Mouse (Mus musculus) megakaryocyte progenitor cell, adult 5-6 weeks (primary cell): ENCODE data around the gene Gm28539. TPM values are rescaled to one million over a fixed set of nuclear protein-coding genes. Genes with fewer than 3 reads are reported as not detected.

Experiments used
- ATAC-seq: replicated peaks from 2 replicates; pipeline ENCODE4 v1.8.0; 2016; ENCODE audit warnings: mild to moderate bottlenecking, moderate TSS enrichment, inconsistent platforms; ENCODE audit not compliant: poor library complexity
- total RNA-seq, 2 experiments: library from RNA; stranded (forward) in 1 of 2; stranded (reverse) in 1 of 2; fragments of 157-497, 149-512 nt in 1 of 2; fragments of 200-1000 nt in 1 of 2; gene quantifications; 2 replicates each; pipeline versions ENCODE4 v1.2.3 to v1.2.4; 2015 to 2017

Gene Gm28539
- total RNA-seq (2015) (not detected in 2 replicates), total RNA-seq (2017) (not detected in 2 replicates)

DNA sequence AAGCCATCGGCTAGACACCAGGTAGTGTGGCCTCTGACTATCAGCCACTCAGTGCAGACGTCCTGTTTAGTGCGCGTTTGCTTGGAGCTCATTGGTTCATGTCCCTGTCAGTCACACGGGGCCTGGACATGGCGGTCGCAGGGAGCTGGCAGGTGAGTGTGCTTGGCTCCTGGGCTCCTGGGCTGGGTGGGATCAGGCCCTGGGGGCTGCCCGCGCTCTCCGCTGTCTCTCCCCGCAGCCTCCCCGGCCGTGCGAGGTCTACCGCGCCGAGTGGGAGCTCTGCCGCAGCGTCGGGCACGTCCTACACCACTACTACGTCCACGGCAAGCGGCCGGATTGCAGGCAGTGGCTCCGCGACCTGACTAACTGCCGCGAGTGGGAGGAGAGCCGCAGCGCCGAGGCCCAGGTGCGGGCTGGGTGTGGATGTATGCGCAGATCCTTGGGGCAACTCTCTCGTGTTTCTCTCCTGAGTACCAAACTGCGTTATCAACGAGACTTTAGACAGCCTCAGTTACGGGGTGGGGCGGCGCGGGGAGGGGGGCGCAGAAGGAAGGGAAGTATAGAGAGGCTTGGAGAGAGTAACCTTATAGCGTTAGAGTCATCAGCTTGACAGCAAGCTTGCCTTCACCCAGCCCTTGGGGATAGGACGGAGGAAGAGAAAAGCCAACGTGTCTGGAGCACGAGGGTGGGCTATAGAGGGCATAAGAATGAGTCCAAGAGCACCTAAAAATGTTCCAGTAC, at the start of gene Gm28539, which contains the start of gene 2510002D24Rik:
Gene Gm28539, plus strand, starts transcription at position 117 of the 741 bp plus-strand sequence.
Gene 2510002D24Rik, plus strand, starts transcription at position 111 of the 741 bp plus-strand sequence.
- ATAC-seq: peak; percentile 96

- no peak for ATAC-seq
Measured at GRCm38 (mm10) chr16:18786652-18787051, 49.7 kb upstream of the Gm28539 start.

- peak; percentile 35; the same call in 1 of the 2 replicates for ATAC-seq
Measured at GRCm38 (mm10) chr16:18788627-18789406, 47.6 kb upstream of the Gm28539 start.

DNA sequence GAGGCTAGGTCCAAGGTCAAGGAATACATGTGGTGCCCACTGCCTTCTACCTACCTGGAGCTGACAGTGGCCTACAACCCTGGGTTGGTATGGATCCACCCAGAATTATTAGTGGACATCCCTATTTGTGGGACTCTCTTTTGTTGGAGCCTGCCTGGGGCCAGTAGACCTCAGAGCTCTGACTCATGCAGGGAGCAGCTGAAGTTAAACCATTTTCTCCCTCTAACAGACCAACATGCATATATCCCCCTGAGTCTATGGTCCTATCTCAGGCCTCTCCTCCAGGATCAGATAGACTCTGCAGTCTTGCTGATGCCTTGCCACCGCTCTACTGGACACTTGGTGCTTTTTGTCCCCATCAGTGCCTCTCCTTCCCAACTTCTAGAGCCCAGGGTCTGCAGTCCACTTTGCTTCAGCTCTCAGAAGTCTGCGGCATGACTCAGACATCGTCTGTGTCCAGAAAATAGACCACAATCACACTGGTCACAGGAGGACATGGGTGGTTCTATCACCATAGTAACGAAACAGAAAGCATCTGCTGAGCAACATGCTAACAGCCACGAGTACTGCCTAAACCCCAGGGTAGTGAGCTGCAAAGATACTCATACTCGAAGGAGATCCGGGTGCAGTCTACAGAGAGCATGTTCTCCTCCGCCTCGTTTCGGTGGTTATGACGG, 41.0 kb upstream of the Gm28539 start:
- ATAC-seq: no peak

DNA sequence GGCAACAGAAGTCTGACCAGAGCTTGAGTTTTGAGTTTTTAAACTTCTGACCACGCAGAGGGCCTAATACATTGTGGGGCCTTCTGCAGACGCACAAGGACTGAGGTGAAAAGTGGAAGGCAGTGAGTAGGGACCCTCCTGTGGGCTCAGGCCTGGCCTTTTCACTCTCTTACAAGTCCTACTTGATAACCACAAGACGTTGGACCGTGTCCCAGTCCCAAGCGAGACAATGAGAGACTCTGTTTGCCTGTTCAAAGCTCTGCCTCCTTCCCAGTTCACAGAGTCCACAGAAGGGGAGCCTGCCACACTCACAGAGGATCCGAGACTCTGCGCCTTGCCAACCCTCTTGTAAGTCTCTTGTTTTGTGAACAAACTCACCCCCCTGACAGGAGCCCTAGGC, 39.7 kb upstream of the Gm28539 start:
- ATAC-seq: no peak

DNA sequence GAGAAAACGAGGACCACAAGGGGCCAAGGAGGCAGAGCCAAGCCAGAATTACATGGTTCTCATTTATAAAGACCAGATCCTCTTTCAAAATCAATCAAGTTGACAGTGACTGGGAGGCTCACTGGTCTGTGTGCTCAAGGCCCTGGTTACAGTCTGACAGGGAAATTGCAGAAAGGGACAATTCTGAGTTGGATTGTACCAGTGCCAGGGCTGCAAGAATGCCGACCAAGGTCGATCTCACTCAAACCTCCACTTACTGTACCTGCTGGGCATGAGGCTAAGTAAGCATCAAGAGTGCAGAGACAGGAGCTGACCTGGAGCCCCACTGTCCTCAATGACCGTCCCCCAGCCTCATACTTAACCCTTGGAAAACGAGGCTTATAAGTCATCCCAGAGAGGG, 38.2 kb upstream of the Gm28539 start:
- ATAC-seq: no peak

DNA sequence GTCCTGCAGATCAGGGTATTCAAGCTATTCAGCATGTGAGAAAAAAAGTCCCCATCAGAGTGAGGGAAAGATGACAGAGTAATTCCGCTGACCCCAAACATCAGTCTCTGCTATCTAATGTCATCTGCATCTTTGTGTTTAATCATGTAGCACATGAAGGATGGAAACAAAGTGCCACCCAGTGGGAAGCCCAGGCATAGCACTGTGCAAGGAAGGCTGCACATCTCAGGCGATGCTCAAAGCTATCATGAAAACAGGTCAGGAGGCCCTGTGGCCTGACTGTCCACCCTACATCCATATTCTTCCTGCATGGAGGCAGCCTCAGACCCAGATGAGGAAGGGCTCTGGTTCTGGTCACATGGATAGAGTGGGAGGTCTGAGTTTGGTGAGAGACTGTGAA, 37.5 kb upstream of the Gm28539 start:
- peak; percentile 73 for ATAC-seq

GRCm38 (mm10) chr16:18805746-18806145, 30.6 kb upstream of the Gm28539 start:
- no peak for ATAC-seq

DNA sequence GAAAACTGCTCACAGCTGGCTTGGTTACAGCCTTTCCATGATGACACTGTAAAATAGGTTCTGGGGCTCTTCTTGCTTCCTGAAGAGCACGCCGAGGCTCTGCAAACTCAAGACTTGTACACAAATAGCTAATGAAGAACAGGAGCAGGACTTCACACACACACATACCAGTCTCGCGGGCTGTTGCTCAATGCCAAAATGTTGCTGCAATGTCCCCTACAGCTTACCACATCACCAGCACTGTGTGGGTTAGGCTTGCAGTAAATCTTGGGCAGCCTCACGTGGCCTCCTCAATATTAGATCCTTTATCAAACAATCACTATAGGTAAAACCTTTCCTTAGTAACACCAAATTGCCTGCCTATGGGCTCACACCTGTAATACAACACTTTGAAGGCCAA, 27.4 kb upstream of the Gm28539 start:
- ATAC-seq: peak; percentile 58

DNA sequence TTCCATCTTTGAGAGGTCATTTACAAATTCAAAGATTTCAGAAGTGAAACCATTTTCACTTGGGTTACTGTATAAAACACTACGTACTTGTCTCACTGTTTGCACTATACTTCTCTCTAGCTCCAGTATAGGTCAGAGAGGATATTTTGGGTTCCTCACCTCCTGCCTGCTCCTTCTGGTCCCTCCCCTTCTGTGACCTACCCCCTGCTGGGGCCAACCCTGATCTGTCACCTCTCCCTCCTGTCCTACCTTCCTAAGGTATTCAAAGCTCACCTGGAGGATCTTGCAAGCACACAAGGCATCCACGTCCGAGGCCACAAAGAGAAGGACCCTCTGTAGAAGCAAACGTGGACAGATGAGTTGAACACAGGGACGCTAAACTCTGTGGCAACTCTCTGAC, 25.4 kb upstream of the Gm28539 start:
- ATAC-seq: peak; percentile 30; the same call in 1 of the 2 replicates

GRCm38 (mm10) chr16:18811468-18812384, 24.7 kb upstream of the Gm28539 start, which contains the start of the genes Ufd1 and Cdc45:
Ufd1 (plus strand) TSS chr16:18811779.
Cdc45 (minus strand) TSS chr16:18811987.
- ATAC-seq: peak; percentile 82

DNA sequence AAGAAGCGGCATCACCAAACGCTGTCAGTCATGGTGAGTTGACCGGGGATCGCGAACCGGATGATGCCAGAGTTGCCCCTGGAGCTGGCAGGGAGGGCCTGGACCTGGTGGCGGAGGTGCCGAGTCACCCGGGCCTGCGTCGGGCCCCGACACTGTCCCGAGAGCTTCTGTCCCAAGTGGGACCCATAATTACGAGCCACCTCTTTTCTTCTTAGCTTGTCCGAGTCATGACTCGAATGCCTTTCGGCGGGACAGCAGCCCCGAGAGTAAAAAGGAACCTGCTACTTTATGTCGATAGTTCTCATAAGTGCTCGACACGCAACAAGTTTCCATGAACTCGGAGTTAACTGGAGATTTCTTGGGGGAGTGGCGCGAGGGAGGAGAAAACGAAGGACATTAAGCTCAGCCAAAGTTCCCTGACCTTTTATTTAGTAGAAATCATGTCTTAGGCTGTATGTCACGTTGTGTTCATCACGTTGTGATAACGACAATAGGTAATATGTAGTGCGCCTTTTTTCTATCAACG, 23.9 kb upstream of the Gm28539 start:
- no peak for ATAC-seq

DNA sequence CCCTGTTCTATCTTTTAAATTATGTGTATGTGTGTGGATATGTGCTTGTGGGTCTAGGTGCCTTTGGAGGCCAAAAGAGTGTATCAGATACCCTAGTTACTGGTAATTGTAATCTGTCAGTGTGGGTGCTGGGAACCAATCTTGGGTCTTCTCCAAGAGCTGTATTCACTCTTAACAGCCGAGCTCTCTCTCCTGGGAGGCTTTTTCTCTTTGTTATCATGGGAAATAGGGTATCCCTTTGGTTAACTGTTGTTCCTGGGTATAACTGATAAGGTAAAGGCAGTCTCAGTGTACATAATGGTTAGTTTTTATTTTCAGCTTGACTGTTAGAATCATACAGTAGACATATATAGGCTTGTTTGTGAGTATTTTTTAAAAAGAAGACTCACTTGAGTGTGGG, 14.0 kb upstream of the Gm28539 start:
- ATAC-seq: peak; percentile 95

DNA sequence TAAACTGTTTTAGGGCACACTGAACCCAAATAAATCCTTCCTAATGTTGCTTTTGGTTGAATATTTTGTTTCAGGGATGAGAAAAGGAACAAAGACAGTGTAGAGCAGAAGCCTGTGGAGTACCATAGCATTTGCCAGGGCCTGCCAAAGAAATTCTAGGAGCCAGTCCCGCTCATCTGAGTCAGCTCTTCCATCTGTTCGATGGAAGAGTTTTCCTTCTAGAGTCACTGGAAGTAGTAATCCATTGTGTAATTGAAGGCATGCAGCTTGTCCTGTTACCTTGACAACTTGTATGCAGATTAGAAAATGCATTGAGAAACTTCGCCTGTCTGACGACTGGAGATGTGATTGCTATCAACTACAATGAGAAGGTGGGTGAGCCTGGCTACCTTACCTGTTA, 13.5 kb upstream of the Gm28539 start:
- ATAC-seq: no peak

DNA sequence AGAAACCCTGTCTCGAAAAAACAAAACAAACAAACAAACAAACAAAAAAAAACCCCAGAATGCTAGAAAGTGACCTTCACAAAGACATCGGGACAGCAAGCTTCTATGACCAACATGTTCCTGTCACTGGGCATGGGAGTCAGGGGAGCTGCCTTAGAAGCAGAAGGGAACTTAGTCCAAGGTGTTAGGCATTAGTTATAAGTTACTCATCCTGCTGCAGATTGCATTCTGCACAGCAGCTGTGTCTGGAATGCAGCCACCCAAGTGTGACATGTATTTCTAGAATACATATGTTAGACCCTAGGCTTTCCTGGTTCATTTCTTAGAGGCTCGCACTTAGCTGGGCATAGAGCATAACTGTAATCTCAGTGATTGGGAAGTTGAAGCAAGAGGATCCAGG, 7.8 kb upstream of the Gm28539 start:
- ATAC-seq: no peak

DNA sequence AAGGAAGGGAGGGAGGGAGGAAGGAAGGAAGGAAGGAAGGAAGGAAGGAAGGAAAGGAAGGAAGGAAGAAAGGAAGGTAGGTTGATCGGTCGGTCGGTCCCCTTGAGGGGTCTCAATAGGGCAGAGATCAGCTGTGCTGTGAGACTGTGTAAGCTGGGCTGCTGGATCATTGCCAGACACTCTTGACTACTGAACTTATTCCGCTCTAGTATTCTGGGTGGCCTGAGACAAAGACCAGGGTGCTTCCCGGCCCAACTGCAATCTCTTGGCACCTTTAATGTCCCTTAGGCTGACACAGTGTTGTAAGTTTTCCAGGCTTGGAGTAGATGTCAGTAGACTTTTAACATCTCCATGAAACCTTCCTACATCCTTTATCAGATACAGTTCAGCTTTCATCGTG, 7.3 kb upstream of the Gm28539 start:
- ATAC-seq: no peak

GRCm38 (mm10) chr16:18833486-18833885, 2.9 kb upstream of the Gm28539 start:
- ATAC-seq: no peak

DNA sequence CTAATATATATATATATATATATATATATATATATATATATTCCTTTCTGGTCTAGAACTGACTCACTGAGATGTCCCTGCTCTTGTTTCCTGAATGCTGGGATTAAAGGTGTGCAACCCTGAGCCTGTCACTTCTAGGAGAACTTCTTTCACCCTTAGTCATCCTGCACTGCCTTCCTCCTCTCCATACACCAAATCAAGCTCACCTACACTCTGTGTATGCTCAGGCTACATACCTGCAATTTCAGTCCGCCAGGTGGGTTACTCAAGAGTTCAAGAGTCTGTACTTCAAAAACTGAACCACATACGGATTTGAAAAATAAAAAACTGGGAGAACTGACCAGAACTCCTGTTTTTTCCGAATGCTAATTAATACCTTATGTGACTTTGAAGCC, 314 bp upstream of the Gm28539 start:
- ATAC-seq: no peak

- no peak for ATAC-seq
Measured at GRCm38 (mm10) chr16:18838346-18838745, 2.0 kb downstream of the Gm28539 start.

- no peak for ATAC-seq
Measured at GRCm38 (mm10) chr16:18846301-18846820, 10.0 kb downstream of the Gm28539 start.
